Comparison of ENCODE assay signal across 15 mouse cellular contexts in genomic region chr4:138342048-138342447, GRCm38 (mm10). TPM values are rescaled to one million over a fixed set of nuclear protein-coding genes. Genes with fewer than 3 reads are reported as not detected.
"Had no signal": no experiment of that assay in that cellular context is flagged by ENCODE, and none has a peak within 500 bp of the region (broad histone marks: within the 10 kb centered on the region; RNA-seq: fewer than 3 reads in every experiment).

No protein-coding gene starts in this region.

- ATAC-seq: hindbrain, embryonic 16.5 days; inflammation-experienced regulatory T-cells, adult 6 months had no signal

- H3K4me2 ChIP-seq: kidney, embryonic 15.5 days; limb, embryonic 13.5 days; neural tube, embryonic 12.5 days; stomach, embryonic 15.5 days had no signal

- H3K4me1 ChIP-seq: stomach, embryonic 15.5 days had no signal

- H3K27me3 ChIP-seq: kidney, embryonic 15.5 days; limb, embryonic 13.5 days; neural tube, embryonic 12.5 days; stomach, embryonic 15.5 days had no signal

- H3K9ac ChIP-seq: kidney, embryonic 15.5 days; limb, embryonic 13.5 days; liver, embryonic 14.5 days; neural tube, embryonic 12.5 days; stomach, embryonic 15.5 days had no signal

- DNase-seq: left cerebral cortex, postnatal 4 days; midbrain, embryonic 14.5 days; retina, postnatal 1 day; right cerebral cortex, postnatal 4 days; thymus, postnatal 36 days had no signal

- H3K9me3 ChIP-seq: kidney, embryonic 15.5 days; limb, embryonic 13.5 days; neural tube, embryonic 12.5 days; stomach, embryonic 15.5 days had no signal

- H3K36me3 ChIP-seq: kidney, embryonic 15.5 days; limb, embryonic 13.5 days; neural tube, embryonic 12.5 days; stomach, embryonic 15.5 days had no signal

- H3K27ac ChIP-seq: limb, embryonic 13.5 days; liver, embryonic 14.5 days; neural tube, embryonic 12.5 days had no signal

- H3K4me3 ChIP-seq: kidney, embryonic 15.5 days; limb, embryonic 13.5 days; neural tube, embryonic 12.5 days; stomach, embryonic 15.5 days had no signal

RNA-seq across cellular contexts. Expression of gene Cda, which starts 25.7 kb away (rescaled TPM):
- total RNA-seq: monocyte, adult 5-6 weeks; neutrophil, adult 5-6 weeks had no signal
- polyA plus RNA-seq: inflammation-experienced regulatory T-cells, adult 6 months had no signal

RNA-seq across cellular contexts. Expression of gene Fam43b, which starts 54.3 kb away (rescaled TPM):
- total RNA-seq: monocyte, adult 5-6 weeks; neutrophil, adult 5-6 weeks had no signal
- polyA plus RNA-seq: inflammation-experienced regulatory T-cells, adult 6 months; kidney, embryonic 15.5 days; large intestine, adult 2 months; limb, embryonic 13.5 days; liver, embryonic 14.5 days; stomach, embryonic 15.5 days had no signal
